Mouse (Mus musculus): Measurements from ENCODE around the gene Plxna2.

GRCm38 (mm10) chr1:194781556-194781955 lies 163.5 kb downstream of the Plxna2 start:
- TF ChIP-seq CTCF (IDR thresholded peaks at IDR 0.05; ENCODE audit: control insufficient read depth, insufficient read depth, insufficient replicate concordance, low read depth, low read length) (no peak), POLR2A (IDR thresholded peaks at IDR 0.05; ENCODE audit: control insufficient read depth, low read depth, low read length) (no peak)

Measured in testis, adult 2 months (tissue).